Comparison of ENCODE assay signal across 9 mouse cellular contexts in the genomic region with DNA sequence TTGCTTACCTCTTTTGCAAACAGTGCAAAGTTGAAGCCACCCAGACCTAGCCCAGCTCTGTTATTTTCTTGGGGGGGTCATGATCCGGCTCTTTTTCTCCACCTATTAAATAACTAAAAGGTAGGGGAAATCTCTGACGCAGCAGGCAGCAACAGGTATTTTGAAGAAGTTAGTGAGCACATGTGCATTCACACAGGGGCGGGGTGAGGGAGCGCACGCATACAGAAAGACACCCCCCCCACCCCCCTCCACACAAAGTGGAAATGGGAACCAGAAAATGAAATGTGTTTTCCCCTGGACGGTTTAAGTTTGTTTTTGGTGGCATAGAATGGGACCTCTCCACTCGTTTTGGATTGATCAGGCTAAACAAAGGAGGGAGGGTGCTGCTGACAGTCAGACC. TPM values are rescaled to one million over a fixed set of nuclear protein-coding genes. Genes with fewer than 3 reads are reported as not detected.
DNase-seq lines count a peak whose midpoint lies in the region; ATAC-seq and TF ChIP-seq lines count a peak whose summit lies in the region.
"Had no signal": no experiment of that assay in that cellular context is flagged by ENCODE, and none has a peak within 500 bp of the region (broad histone marks: within the 10 kb centered on the region; RNA-seq: fewer than 3 reads in every experiment).

No protein-coding gene starts in this region.

- 25% methylated on average over 7 of the region's 7 CpGs for WGBS in lung, adult 2 months
- WGBS in embryonic facial prominence, embryonic 15.5 days = 6% methylated on average over 7 of the region's 7 CpGs
- 10% methylated on average over 7 of the region's 7 CpGs for WGBS in limb, embryonic 14.5 days

- peaks cover 5% of the 10 kb centered on the region; the same call in 1 of the 2 replicates for H3K4me1 ChIP-seq in lung, adult 2 months (ENCODE audit: control insufficient read depth, insufficient read depth, low read length)
- peaks cover 18% of the 10 kb centered on the region for H3K4me1 ChIP-seq in embryonic facial prominence, embryonic 15.5 days
- no peaks in the 10 kb centered on the region for H3K4me1 ChIP-seq in limb, embryonic 14.5 days (ENCODE audit: control insufficient read depth, insufficient read depth, low read length)

- TF ChIP-seq CTCF in lung, adult 2 months (IDR thresholded peaks at IDR 0.05; ENCODE audit: insufficient read depth, low read length) = no peak

- peak overlapping the region; percentile 93 for H3K4me3 ChIP-seq in lung, adult 2 months (replicated peaks; ENCODE audit: extremely low read depth, low read depth, low read length)
- peak overlapping the region; percentile 50 for H3K4me3 ChIP-seq in embryonic facial prominence, embryonic 15.5 days (replicated peaks)
- peak overlapping the region; percentile 47 for H3K4me3 ChIP-seq in limb, embryonic 14.5 days (replicated peaks; ENCODE audit: low read length)

- H3K9me3 ChIP-seq in embryonic facial prominence, embryonic 15.5 days (replicated peaks) = no peaks in the 10 kb centered on the region
- no peaks in the 10 kb centered on the region for H3K9me3 ChIP-seq in limb, embryonic 14.5 days (ENCODE audit: control insufficient read depth, low read length)

- no peak for DNase-seq in lung, adult 2 months
- DNase-seq in lung, postnatal 4 days = no peak
- no peak for DNase-seq in limb, embryonic 14.5 days (ENCODE audit: low spot score)
- no peak for DNase-seq in urinary bladder, adult 2 months (ENCODE audit: low spot score)
- DNase-seq in layer of hippocampus, adult 9-11 months = no peak
- no peak for DNase-seq in cerebellum, adult 8-10 months

- no peak for TF ChIP-seq POLR2A in lung, adult 2 months (IDR thresholded peaks at IDR 0.05; ENCODE audit: borderline replicate concordance, extremely low read depth, low read depth, low read length)
- no peak for TF ChIP-seq POLR2A in limb, embryonic 14.5 days (IDR thresholded peaks at IDR 0.05; ENCODE audit: borderline replicate concordance, extremely low read depth, insufficient read depth, insufficient read length)

- no peak overlapping the region for H3K27ac ChIP-seq in embryonic facial prominence, embryonic 15.5 days (replicated peaks)
- no peak overlapping the region for H3K27ac ChIP-seq in limb, embryonic 14.5 days (replicated peaks; ENCODE audit: low read depth, low read length)

- H3K9ac ChIP-seq in embryonic facial prominence, embryonic 15.5 days = 0 out of 2 replicates have a peak overlapping the region, but pooled peaks have one; percentile 16
- no peak overlapping the region for H3K9ac ChIP-seq in limb, embryonic 14.5 days (ENCODE audit: low read depth, low read length, severe bottlenecking)

- no peaks in the 10 kb centered on the region for H3K36me3 ChIP-seq in embryonic facial prominence, embryonic 15.5 days
- H3K36me3 ChIP-seq in limb, embryonic 14.5 days (ENCODE audit: control insufficient read depth, insufficient read depth, low read length) = no peaks in the 10 kb centered on the region

- ATAC-seq in embryonic facial prominence, embryonic 15.5 days (ENCODE audit: insufficient number of reproducible peaks, low FRiP score, low TSS enrichment, low read depth) = no peak
- ATAC-seq in limb, embryonic 14.5 days (ENCODE audit: low FRiP score, low read depth) = no peak
- ATAC-seq in neutrophil, adult 5-6 weeks (ENCODE audit: extremely low read depth, insufficient number of reproducible peaks, low FRiP score, poor library complexity, severe bottlenecking) = peak; percentile 30; the same call in 1 of the 2 replicates

- H3K27me3 ChIP-seq in embryonic facial prominence, embryonic 15.5 days = no peaks in the 10 kb centered on the region
- peaks cover 7% of the 10 kb centered on the region; the same call in 1 of the 2 replicates for H3K27me3 ChIP-seq in limb, embryonic 14.5 days (ENCODE audit: control insufficient read depth, insufficient read depth, low read length)

- peak overlapping the region; percentile 84 for H3K4me2 ChIP-seq in embryonic facial prominence, embryonic 15.5 days (replicated peaks)
- peak overlapping the region; percentile 75 for H3K4me2 ChIP-seq in limb, embryonic 14.5 days (replicated peaks; ENCODE audit: low read depth, low read length, severe bottlenecking)

RNA-seq across cellular contexts. Expression of gene Rnase4, which starts 7.1 kb away (rescaled TPM):
- polyA plus RNA-seq in lung, adult 2 months (2012; rRNA removed) = 581 and 650 TPM in 2 replicates
- 55.5 and 57.1 TPM in 2 replicates for polyA plus RNA-seq in embryonic facial prominence, embryonic 15.5 days (2015; fragmentation: Nextera tagmentation; extraction: Ambion mirVana)
- polyA plus RNA-seq in limb, embryonic 14.5 days (2012; rRNA removed) = 66.2 and 67.4 TPM in 2 replicates
- 51.9 and 59.4 TPM in 2 replicates for polyA plus RNA-seq in limb, embryonic 14.5 days (2014; fragmentation: Nextera tagmentation; extraction: Ambion mirVana)
- 2.0 and 2.1 TPM in 2 replicates for total RNA-seq in neutrophil, adult 5-6 weeks (2017)
- polyA plus RNA-seq in urinary bladder, adult 2 months (2012; rRNA removed) = 373 and 403 TPM in 2 replicates

RNA-seq across cellular contexts. Expression of gene Ang, which starts 7.1 kb away (rescaled TPM):
- 61.7 and 72.5 TPM in 2 replicates for polyA plus RNA-seq in lung, adult 2 months (2012; rRNA removed)
- polyA plus RNA-seq in embryonic facial prominence, embryonic 15.5 days (2015; fragmentation: Nextera tagmentation; extraction: Ambion mirVana) = 8.2 and 11.0 TPM in 2 replicates
- polyA plus RNA-seq in limb, embryonic 14.5 days (2012; rRNA removed) = 9.7 and 13.6 TPM in 2 replicates
- 7.3 and 8.3 TPM in 2 replicates for polyA plus RNA-seq in limb, embryonic 14.5 days (2014; fragmentation: Nextera tagmentation; extraction: Ambion mirVana)
- total RNA-seq in neutrophil, adult 5-6 weeks (2017) = 2.2 and 2.3 TPM in 2 replicates
- polyA plus RNA-seq in urinary bladder, adult 2 months (2012; rRNA removed) = 60.1 and 64.0 TPM in 2 replicates

RNA-seq across cellular contexts. Expression of gene Olfr750, which starts 9.6 kb away (rescaled TPM):
- 3.1 and 3.6 TPM in 2 replicates for polyA plus RNA-seq in lung, adult 2 months (2012; rRNA removed)
- polyA plus RNA-seq in embryonic facial prominence, embryonic 15.5 days (2015; fragmentation: Nextera tagmentation; extraction: Ambion mirVana) = not detected in 2 replicates
- polyA plus RNA-seq in limb, embryonic 14.5 days (2012; rRNA removed) = not detected in 2 replicates
- not detected in 2 replicates for polyA plus RNA-seq in limb, embryonic 14.5 days (2014; fragmentation: Nextera tagmentation; extraction: Ambion mirVana)
- total RNA-seq in neutrophil, adult 5-6 weeks (2017) = not detected in 2 replicates
- 0.06 TPM in 1 of 2 replicates, not detected in the other for polyA plus RNA-seq in urinary bladder, adult 2 months (2012; rRNA removed)
- polyA plus RNA-seq: brain, embryonic 14.5 days had no signal

RNA-seq across cellular contexts. Expression of gene Rnase12, which starts 26.3 kb away (rescaled TPM):
- not detected in 2 replicates for polyA plus RNA-seq in lung, adult 2 months (2012; rRNA removed)
- 0.43 and 0.56 TPM in 2 replicates for polyA plus RNA-seq in embryonic facial prominence, embryonic 15.5 days (2015; fragmentation: Nextera tagmentation; extraction: Ambion mirVana)
- 0.14 and 0.17 TPM in 2 replicates for polyA plus RNA-seq in limb, embryonic 14.5 days (2012; rRNA removed)
- not detected in 2 replicates for polyA plus RNA-seq in limb, embryonic 14.5 days (2014; fragmentation: Nextera tagmentation; extraction: Ambion mirVana)
- total RNA-seq in neutrophil, adult 5-6 weeks (2017) = 2.6 TPM in 1 of 2 replicates, not detected in the other
- polyA plus RNA-seq in urinary bladder, adult 2 months (2012; rRNA removed) = 0.32 TPM in 1 of 2 replicates, not detected in the other
- polyA plus RNA-seq: brain, embryonic 14.5 days had no signal

RNA-seq across cellular contexts. Expression of gene Eddm3b, which starts 30.4 kb away (rescaled TPM):
- polyA plus RNA-seq in lung, adult 2 months (2012; rRNA removed) = 0.08 TPM in 1 of 2 replicates, not detected in the other
- polyA plus RNA-seq in embryonic facial prominence, embryonic 15.5 days (2015; fragmentation: Nextera tagmentation; extraction: Ambion mirVana) = not detected in 2 replicates
- polyA plus RNA-seq in limb, embryonic 14.5 days (2012; rRNA removed) = 0.04 TPM in 1 of 2 replicates, not detected in the other
- not detected in 2 replicates for polyA plus RNA-seq in limb, embryonic 14.5 days (2014; fragmentation: Nextera tagmentation; extraction: Ambion mirVana)
- not detected in 2 replicates for total RNA-seq in neutrophil, adult 5-6 weeks (2017)
- 0.04 and 0.06 TPM in 2 replicates for polyA plus RNA-seq in urinary bladder, adult 2 months (2012; rRNA removed)
- polyA plus RNA-seq: brain, embryonic 14.5 days had no signal
